Mouse (Mus musculus) thymus, adult 2 months (tissue): ENCODE measurements around the gene Casp2.

Source experiments
- CTCF ChIP-seq: fragments of 200-500 bp; IDR thresholded peaks from 2 replicates; pipeline ENCODE4 v1.5.1; 2012; ENCODE audit warnings: mild to moderate bottlenecking, control low read depth, low read length, moderate library complexity, borderline replicate concordance; ENCODE audit not compliant: control insufficient read depth, poor library complexity, insufficient read depth; ENCODE audit errors: extremely low read depth
- POLR2A ChIP-seq: fragments of 200-500 bp; IDR thresholded peaks from 2 replicates; pipeline ENCODE4 v1.6.1; 2012; ENCODE audit warnings: mild to moderate bottlenecking, low read length, control low read depth, moderate library complexity; ENCODE audit not compliant: control insufficient read depth, poor library complexity, insufficient read depth; ENCODE audit errors: extremely low read depth

GRCm38 (mm10) chr6:42309816-42310378, 45.1 kb downstream of the Casp2 start:
- TF ChIP-seq POLR2A (no peak), CTCF (no peak)
